Mouse (Mus musculus): Measurements from ENCODE around the gene Gpr27. TPM values are rescaled to one million over a fixed set of nuclear protein-coding genes. Genes with fewer than 3 reads are reported as not detected.

Gpr27 gene
- total RNA-seq, 4 experiments from 2014 or later, result 8.6 to 11.3 (median 10.7) TPM

Other genes starting within 250 kb of the Gpr27 start
- 10 to 100 TPM; 27.2 to 37.3 (median 31.2) TPM for gene Foxp1, start 170.0 kb upstream of the Gpr27 start, total RNA-seq (2022)
- 10 to 100 TPM; 40.1 to 57.0 (median 48.9) TPM for gene Eif4e3, start 25.9 kb upstream of the Gpr27 start, total RNA-seq (2022)
- 1 to 10 TPM in 3 of 4 experiments, under 1 TPM in 1; 0.72 to 2.2 (median 1.6) TPM for gene Gm20696, start 25.9 kb upstream of the Gpr27 start, total RNA-seq (2022)
- not detected for gene Prok2, start 33.7 kb downstream of the Gpr27 start, total RNA-seq (2022)